9 mouse cellular contexts compared by ENCODE assay signal in the genomic region with DNA sequence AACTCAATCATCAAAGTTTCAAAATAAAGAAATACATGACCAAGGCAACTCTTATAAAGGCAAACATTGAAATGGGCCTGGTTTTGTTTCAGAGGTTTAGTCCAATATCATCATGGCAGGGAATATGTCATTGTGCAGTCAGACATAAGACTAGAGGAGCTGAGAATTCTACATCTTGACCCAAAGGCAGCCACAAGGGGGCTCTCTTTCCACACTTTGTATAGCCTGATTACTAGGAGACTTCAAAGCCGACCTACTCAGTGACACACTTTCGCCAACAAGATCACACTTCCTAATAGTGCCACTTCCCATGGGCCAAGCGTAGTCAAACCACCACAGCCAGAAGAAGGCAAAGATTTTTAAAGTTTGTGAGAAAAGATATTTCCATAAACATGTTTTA.
DNase-seq lines count a peak whose midpoint lies in the region; ATAC-seq and TF ChIP-seq lines count a peak whose summit lies in the region.
"Had no signal": no experiment of that assay in that cellular context is flagged by ENCODE, and none has a peak within 500 bp of the region (broad histone marks: within the 10 kb centered on the region; RNA-seq: fewer than 3 reads in every experiment).

No protein-coding gene starts in this region.

- no peak for TF ChIP-seq POLR2A in liver, adult 2 months (IDR thresholded peaks at IDR 0.05; ENCODE audit: extremely low read depth, insufficient read depth, low read length)

- WGBS in midbrain, postnatal 0 days, result 81% methylated on average over 3 of the region's 3 CpGs
- WGBS in midbrain, embryonic 13.5 days, result 85% methylated on average over 3 of the region's 3 CpGs
- WGBS in liver, adult 2 months, result 80% methylated on average over 3 of the region's 3 CpGs

- peak; percentile 30 for DNase-seq in gastrocnemius, adult 18-20 months (ENCODE audit: low spot score)
- DNase-seq in gastrocnemius, postnatal 14 days, result no peak
- DNase-seq in midbrain, postnatal 0 days (ENCODE audit: low spot score), result peak; percentile 15
- DNase-seq in liver, adult 2 months (ENCODE audit: extremely low read depth, low read depth, low spot score), result peak; percentile 36
- no peak for DNase-seq in urinary bladder, adult 18-20 months (ENCODE audit: low spot score in 2 of 2)
- DNase-seq in heart, adult 11 months, result no peak

- ATAC-seq in midbrain, postnatal 0 days (ENCODE audit: low FRiP score), result no peak
- no peak for ATAC-seq in midbrain, embryonic 13.5 days
- 0 out of 2 replicates have a peak, but pooled peaks have one; percentile 42 for ATAC-seq in common myeloid progenitor, adult 5-6 weeks (replicated peaks; ENCODE audit: low read depth, poor library complexity, severe bottlenecking)

- H3K36me3 ChIP-seq in midbrain, postnatal 0 days (ENCODE audit: insufficient read depth, low read length), result 0 out of 2 replicates have a peak, but pooled peaks cover 6% of the 10 kb centered on the region
- peaks cover 29% of the 10 kb centered on the region for H3K36me3 ChIP-seq in midbrain, embryonic 13.5 days
- peaks cover 7% of the 10 kb centered on the region for H3K36me3 ChIP-seq in liver, adult 2 months (ENCODE audit: control insufficient read depth, insufficient read depth, low read length)

- intact Hi-C loops in gastrocnemius, postnatal 14 days (cut with DNase I; ENCODE audit: low total_unique reads), result no loop called here

- H3K27me3 ChIP-seq in midbrain, postnatal 0 days (ENCODE audit: insufficient read depth, low read length), result no peaks in the 10 kb centered on the region
- H3K27me3 ChIP-seq in midbrain, embryonic 13.5 days, result no peaks in the 10 kb centered on the region
- no peaks in the 10 kb centered on the region for H3K27me3 ChIP-seq in liver, adult 2 months (ENCODE audit: control insufficient read depth, insufficient read depth, low read length)

- no peaks in the 10 kb centered on the region for H3K79me2 ChIP-seq in liver, adult 2 months (ENCODE audit: control insufficient read depth, insufficient read depth, low read length)

- H3K4me1 ChIP-seq in midbrain, postnatal 0 days (ENCODE audit: insufficient read depth, low read length), result no peaks in the 10 kb centered on the region
- no peaks in the 10 kb centered on the region for H3K4me1 ChIP-seq in midbrain, embryonic 13.5 days (replicated peaks)
- no peaks in the 10 kb centered on the region for H3K4me1 ChIP-seq in liver, adult 2 months (ENCODE audit: control insufficient read depth, insufficient read depth, low read length)

- no peak overlapping the region for H3K4me2 ChIP-seq in midbrain, postnatal 0 days (ENCODE audit: low read depth, low read length, poor library complexity, severe bottlenecking)
- no peak overlapping the region for H3K4me2 ChIP-seq in midbrain, embryonic 13.5 days (replicated peaks)

- peak; percentile 40 for TF ChIP-seq CTCF in midbrain, postnatal 0 days (IDR thresholded peaks at IDR 0.05)
- TF ChIP-seq CTCF in liver, adult 2 months (IDR thresholded peaks at IDR 0.05; ENCODE audit: low read depth, low read length), result no peak

- H3K9ac ChIP-seq in midbrain, postnatal 0 days (replicated peaks; ENCODE audit: low read length, poor library complexity, severe bottlenecking), result no peak overlapping the region
- no peak overlapping the region for H3K9ac ChIP-seq in midbrain, embryonic 13.5 days (replicated peaks)
- H3K9ac ChIP-seq in liver, adult 2 months (ENCODE audit: low read depth, low read length), result no peak overlapping the region

- H3K9me3 ChIP-seq in midbrain, postnatal 0 days (ENCODE audit: low read length), result no peaks in the 10 kb centered on the region
- H3K9me3 ChIP-seq in midbrain, embryonic 13.5 days, result no peaks in the 10 kb centered on the region

- no peak overlapping the region for H3K27ac ChIP-seq in midbrain, postnatal 0 days (ENCODE audit: low read depth, low read length)
- no peak overlapping the region for H3K27ac ChIP-seq in midbrain, embryonic 13.5 days
- no peak overlapping the region for H3K27ac ChIP-seq in liver, adult 2 months (replicated peaks; ENCODE audit: insufficient read depth, low read depth, low read length)

- H3K4me3 ChIP-seq in midbrain, postnatal 0 days (ENCODE audit: low read depth, low read length), result no peak overlapping the region
- no peak overlapping the region for H3K4me3 ChIP-seq in midbrain, embryonic 13.5 days (replicated peaks)
- no peak overlapping the region for H3K4me3 ChIP-seq in liver, adult 2 months (ENCODE audit: insufficient read depth, low read depth, low read length)
- H3K4me3 ChIP-seq: myocyte had no signal

Comparison
In these comparisons a context has a peak if more than half of its experiments do, and no peak if none do; other contexts are left out.
1. DNase-seq: peak in gastrocnemius, adult 18-20 months (single experiment), midbrain, postnatal 0 days (single experiment) and liver, adult 2 months (single experiment); none in gastrocnemius, postnatal 14 days (single experiment), urinary bladder, adult 18-20 months (0 of 2) and heart, adult 11 months (single experiment).